Mouse (Mus musculus): ENCODE measurements at regions not wholly inside any gene's neighbourhood (a gene's known extent, or its start where the extent isn't known, plus 50 kb on each side); places are given as distances from the start of the nearest gene placed in this dataset.

DNA sequence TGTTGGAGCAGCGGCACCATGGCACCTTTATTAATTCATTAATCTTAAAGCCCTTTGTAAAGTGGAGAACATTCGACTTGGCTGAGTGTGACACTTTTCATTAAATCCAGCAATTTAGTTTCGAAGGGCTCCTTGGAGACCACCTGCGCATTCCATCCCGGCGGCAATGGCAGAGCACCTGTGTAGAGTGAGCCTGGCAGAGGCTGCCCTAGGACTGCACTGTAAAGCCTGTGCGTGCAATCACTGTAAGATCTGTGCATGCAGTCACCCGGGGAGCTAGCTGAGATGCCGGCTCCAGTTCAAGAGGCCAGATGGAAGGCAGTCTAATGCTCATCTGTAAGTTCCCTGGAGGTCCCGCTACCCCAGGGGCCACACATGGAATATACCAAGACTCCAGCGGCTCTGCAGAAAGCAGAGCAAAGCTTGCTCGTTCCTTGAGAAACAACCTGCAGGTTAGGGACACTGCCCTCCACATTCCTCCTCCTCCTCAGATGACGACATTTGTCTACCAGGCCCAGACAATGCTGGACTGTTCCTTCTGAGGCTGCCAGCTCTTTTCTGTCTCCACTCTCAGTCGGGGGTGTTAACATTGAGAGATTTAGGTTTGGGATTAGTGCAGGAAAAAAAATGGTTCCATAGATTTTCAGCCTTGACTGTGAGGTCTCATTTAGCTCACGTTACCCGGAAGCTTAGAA, 65.2 kb upstream of the Mkln1 start:
- no peak for DNase-seq (ENCODE audit: extremely low read depth, insufficient read length, low spot score)

DNA sequence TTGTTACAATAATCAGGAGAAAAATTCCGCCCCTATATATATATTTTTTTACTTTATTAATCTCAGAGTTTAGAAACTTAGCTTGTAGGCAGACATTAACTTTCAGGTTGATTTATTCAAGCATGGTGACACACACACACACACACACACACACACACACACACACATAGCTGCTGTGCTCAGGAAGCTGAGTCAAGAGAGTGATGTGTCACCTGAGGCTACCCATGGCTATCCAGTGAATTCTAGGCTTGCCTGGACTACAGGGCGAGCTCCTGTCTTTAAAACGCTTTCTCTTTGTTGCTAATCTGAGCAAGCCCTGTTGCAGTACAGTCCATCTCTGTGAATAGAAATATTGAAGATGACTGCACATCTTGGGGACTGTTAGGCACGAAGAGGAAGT, 64.4 kb upstream of the Mkln1 start:
- peak; percentile 26 for DNase-seq (ENCODE audit: extremely low read depth, insufficient read length, low spot score)

DNA sequence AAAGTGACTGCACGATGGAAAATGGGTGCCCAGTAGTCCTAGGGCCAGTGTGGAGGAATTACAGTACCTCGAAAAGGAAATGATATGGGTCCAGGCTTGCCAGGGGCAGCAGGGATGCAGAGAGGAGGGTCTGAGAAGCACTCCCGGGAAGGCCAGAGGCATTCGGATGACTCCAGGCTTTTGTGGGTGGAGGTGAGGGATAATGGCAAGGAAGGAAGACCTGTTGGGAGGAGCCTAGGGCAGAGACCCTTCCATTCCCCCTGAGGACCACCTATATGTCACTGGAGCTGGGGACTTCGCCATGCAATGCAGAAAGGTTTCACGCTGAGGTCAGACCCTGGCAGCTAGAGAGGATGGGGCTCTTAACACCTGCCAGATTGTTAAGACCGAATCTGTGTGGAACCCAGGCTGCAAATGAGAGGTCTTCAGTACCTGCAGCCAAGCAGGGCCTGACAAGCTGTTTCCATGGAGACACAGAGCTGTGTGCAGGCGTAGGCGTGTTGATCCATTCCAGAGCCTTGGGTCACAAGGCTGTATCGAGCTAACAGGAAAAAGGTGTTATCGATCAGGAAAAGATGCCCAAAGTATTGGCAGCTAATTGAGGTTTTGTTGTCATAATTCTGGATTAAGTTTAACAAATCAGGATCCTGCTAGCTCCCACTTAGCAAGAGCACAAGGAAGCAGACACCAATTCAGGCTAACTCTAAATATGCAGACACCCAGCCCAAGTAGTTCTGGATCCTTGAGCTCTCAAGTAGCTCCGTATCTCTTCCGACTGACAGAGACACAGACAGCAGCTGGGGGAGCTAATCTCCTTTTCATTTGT, 59.2 kb upstream of the Mkln1 start:
- DNase-seq (ENCODE audit: extremely low read depth, insufficient read length, low spot score) = no peak

DNA sequence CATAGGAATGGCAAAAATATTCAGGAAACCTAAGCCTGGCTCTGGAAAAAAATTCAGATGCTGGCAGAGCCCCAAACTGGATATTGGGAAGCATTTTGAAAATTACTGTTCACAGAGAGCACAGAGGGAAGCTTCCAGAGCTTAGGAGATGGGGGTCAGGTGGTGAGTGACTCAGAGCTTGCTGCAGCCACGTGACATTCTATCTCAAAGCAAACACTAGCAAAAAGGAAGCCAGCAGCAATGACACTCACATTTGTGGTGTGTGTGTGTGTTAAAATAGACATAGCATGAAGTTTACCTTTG, 58.6 kb upstream of the Mkln1 start:
- DNase-seq (ENCODE audit: extremely low read depth, insufficient read length, low spot score) = peak; percentile 13

DNA sequence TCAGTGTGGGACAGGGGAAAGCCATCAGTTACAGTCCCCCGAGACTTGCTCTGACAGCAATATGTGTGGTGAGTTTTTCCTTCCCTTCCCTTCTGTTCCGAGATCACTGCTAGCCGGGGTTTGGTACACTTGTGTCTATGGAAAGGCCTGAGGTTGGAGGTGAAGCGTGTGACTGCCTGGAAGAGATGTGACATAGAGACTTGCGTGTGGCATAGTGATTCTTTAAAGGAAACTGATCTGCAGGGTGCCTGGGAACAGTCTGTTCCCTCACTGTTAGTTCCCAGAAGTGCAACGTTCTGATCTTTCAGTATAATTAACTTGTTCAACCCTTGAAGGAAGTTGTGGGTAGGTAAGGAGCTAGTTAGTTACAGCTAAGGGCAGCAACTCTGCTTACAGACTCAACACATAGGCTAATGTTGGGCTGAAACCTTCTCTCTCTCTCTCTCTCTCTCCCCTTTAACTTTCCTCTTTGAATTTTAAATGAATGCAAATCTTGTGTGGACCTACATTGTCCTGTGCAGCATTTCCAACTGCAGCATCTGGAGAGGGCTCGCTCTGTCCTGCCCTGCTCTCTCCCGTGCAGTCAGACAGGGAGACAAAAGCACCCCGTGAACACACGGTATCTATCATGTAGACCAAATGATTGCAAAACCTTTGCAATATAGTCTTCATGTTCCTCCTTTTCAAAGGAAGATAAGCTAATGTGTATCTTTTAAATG, 53.0 kb upstream of the Mkln1 start:
- DNase-seq (ENCODE audit: extremely low read depth, insufficient read length, low spot score) = no peak

DNA sequence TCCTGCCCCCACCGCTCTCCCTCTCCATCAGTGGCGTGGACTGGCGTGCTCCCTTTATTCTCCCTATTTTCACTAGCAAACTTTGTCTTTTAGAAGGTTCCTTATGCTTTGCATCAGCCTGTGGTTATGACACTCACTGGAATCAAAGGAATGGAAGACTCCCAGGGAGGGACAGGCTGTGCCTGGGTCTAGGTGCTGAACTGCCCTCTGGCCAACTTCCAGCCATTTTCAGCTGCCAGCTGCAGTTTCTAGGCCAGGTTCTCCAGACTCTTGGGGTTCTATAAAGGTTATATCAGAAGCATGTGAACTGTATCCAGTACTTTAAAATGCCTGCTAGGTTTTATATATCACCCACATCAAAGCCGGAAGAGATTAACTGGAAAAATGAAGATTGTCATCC, 50.2 kb upstream of the Mkln1 start:
- no peak for DNase-seq (ENCODE audit: extremely low read depth, insufficient read length, low spot score)

All from 3134 (cell line).